Mouse (Mus musculus): ENCODE measurements at regions not wholly inside any gene's neighbourhood (a gene's known extent, or its start where the extent isn't known, plus 50 kb on each side); places are given as distances from the start of the nearest gene placed in this dataset.

- TF ChIP-seq CTCF (IDR thresholded peaks at IDR 0.05; ENCODE audit: insufficient read depth, low read depth, low read length) (no peak), POLR2A (IDR thresholded peaks at IDR 0.05; ENCODE audit: insufficient read depth, low read depth, low read length) (no peak)
These were observed 287.1 kb upstream of the Gm765 start for GRCm38 (mm10) chr6:98629646-98630045.
